Mouse (Mus musculus) heart, adult 18-20 months (tissue): ENCODE data around the gene Eif2b2. TPM values are rescaled to one million over a fixed set of nuclear protein-coding genes. Genes with fewer than 3 reads are reported as not detected.

ENCODE experiments used
- DNase-seq, 2 experiments: peaks; one replicate each; pipeline ENCODE4 v3.0.0; 2021 to 2022; ENCODE audit warnings: mixed read lengths in 1 of 2
- microRNA-seq, 2 experiments: library from miRNA; unstranded; fragments of <30 nt; microRNA quantifications; one replicate each; pipeline ENCODE4 v1.2.0; 2022
- total RNA-seq, 2 experiments: library from RNA; stranded (reverse); gene quantifications; 2 replicates each; pipeline ENCODE4 v1.2.3; 2021

The Eif2b2 gene
- total RNA-seq, 2 experiments from 2014 or later: 43.5 to 48.3 TPM

- DNase-seq: no peak
Observed at GRCm38 (mm10) chr12:85252083-85252482, 32.8 kb downstream of the Eif2b2 start.

- no peak for DNase-seq
Observed at GRCm38 (mm10) chr12:85256074-85256751, 36.9 kb downstream of the Eif2b2 start.

DNA sequence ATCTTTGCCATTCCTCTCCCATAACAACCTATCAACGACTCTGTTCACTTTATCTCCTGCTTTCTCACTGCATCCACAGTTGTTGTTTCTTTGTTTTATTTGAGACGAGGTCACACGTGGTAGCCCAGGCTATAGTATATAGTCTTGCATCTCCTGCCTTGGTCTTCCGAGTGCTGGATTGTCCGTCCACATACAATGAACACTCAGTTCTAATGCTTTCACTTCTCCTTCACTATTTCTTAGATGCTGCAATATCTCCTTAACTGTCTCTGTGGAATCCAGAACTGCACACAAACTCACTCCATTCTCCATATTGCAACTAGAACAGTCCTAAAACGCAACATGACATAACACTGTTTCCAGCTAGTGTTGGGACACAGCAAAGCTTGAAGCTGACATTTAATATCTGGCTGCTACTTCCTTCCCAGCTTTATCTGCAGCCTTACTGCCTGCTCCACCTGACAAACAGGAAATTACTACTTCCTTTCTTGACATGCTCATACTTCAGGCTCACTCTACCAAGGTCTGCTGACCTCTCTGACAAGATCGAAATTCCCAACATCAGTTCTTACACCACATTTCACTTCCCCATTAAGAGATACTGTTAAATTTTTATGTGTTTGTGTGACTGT, 37.8 kb downstream of the Eif2b2 start:
- DNase-seq: peak in 1 of 2 experiments; percentile 40

DNA sequence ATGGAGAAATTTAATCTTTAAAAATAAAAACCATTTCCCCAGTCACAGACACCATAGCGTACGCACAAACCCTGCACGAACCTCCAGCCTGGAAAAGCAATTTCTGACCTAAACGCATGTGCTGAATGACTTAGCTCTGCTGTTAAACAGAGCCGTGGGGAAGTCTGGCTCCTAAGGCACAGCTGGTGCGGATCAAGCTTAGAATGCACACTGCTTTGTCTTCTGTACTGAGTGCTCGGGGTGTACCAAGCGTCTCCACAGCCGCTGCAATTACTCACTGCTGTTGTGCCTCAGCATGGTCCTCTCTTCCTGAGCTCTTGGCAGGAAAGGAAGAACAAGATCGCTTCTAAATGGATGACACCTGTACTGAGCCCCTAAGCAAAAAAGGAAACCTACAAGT, 43.2 kb downstream of the Eif2b2 start:
- DNase-seq: no peak

DNA sequence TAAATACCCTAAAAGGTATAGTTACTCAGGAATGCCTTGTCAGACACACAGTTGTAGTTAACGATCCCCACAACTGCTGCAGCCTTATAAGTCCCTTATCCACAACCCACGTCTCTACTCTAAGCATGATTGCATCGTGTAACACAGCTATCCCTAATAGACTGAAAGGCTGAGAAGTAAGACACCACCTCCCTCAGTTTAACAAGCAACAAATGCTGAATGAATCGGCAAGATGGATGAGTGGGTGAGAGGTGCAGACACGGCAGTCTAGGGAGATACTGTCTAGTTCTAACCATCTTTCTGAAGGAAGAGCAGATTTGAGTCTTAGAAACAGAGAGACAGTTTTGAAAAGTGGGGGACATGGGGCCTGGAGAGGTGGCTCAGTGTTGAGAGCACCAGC, 43.9 kb downstream of the Eif2b2 start:
- DNase-seq: no peak

GRCm38 (mm10) chr12:85264531-85264930, 45.2 kb downstream of the Eif2b2 start:
- DNase-seq: no peak

- no peak for DNase-seq
Observed at GRCm38 (mm10) chr12:85264940-85265339, 45.7 kb downstream of the Eif2b2 start.

GRCm38 (mm10) chr12:85266248-85266647, 47.0 kb downstream of the Eif2b2 start:
- no peak for DNase-seq

GRCm38 (mm10) chr12:85269821-85270220, 50.5 kb downstream of the Eif2b2 start:
- DNase-seq: no peak

GRCm38 (mm10) chr12:85270319-85270718, 51.0 kb downstream of the Eif2b2 start, which contains the start of gene Mlh3:
Mlh3 (minus strand) TSS chr12:85270599.
- peak; percentile 88 for DNase-seq

- no peak for DNase-seq
Observed at GRCm38 (mm10) chr12:85271132-85271842, 52.0 kb downstream of the Eif2b2 start.

GRCm38 (mm10) chr12:85271843-85272206, 52.5 kb downstream of the Eif2b2 start:
- DNase-seq: peak in 1 of 2 experiments; percentile 29

GRCm38 (mm10) chr12:85273508-85273907, 54.2 kb downstream of the Eif2b2 start:
- DNase-seq: peak; percentile 37 to 53

Small RNAs within 50 kb of the gene (microRNA-seq; reads per million reads assigned to microRNA genes)
- gene Mir6938: 0 to 0.27 reads per million in 2 experiments

Other genes starting within 250 kb of the Eif2b2 start
- gene Fcf1, start 248.6 kb upstream of the Eif2b2 start, total RNA-seq: 10 to 100 TPM; 38.0 to 46.1 TPM
- 10 to 100 TPM; 40.8 to 50.3 TPM for gene Arel1, start 248.6 kb upstream of the Eif2b2 start, total RNA-seq
- gene Ylpm1, start 223.2 kb upstream of the Eif2b2 start, total RNA-seq: 10 to 100 TPM; 27.0 to 29.4 TPM
- 1 to 10 TPM; 1.5 to 2.6 TPM for gene Prox2, start 108.7 kb upstream of the Eif2b2 start, total RNA-seq
- 100 to 1,000 TPM; 759 to 769 TPM for gene Dlst, start 108.6 kb upstream of the Eif2b2 start, total RNA-seq
- gene Rps6kl1, start 68.2 kb upstream of the Eif2b2 start, total RNA-seq: 1 to 10 TPM; 1.4 to 2.1 TPM
- gene Pgf, start 41.7 kb upstream of the Eif2b2 start, total RNA-seq: 1 to 10 TPM; 3.8 to 5.3 TPM
- gene Mlh3, start 51.1 kb downstream of the Eif2b2 start, total RNA-seq: 1 to 10 TPM; 7.9 to 9.5 TPM
- 10 to 100 TPM; 20.5 to 25.2 TPM for gene Acyp1, start 69.0 kb downstream of the Eif2b2 start, total RNA-seq
- gene Zc2hc1c, start 69.1 kb downstream of the Eif2b2 start, total RNA-seq: 1 to 10 TPM; 1.7 to 2.3 TPM
- 100 to 1,000 TPM; 119 to 125 TPM for gene Nek9, start 119.9 kb downstream of the Eif2b2 start, total RNA-seq
- gene Tmed10, start 155.4 kb downstream of the Eif2b2 start, total RNA-seq: 100 to 1,000 TPM; 168 to 175 TPM